Mouse (Mus musculus) hindbrain, embryonic 11.5 days (tissue): ENCODE results near the gene Pde4d. TPM values are rescaled to one million over a fixed set of nuclear protein-coding genes. Genes with fewer than 3 reads are reported as not detected.

Experiments used
- ATAC-seq: fragments of 200-750 bp; cut with Nextera tagmentation; 2 replicates; pipeline ENCODE4 v1.8.0; 2017; ENCODE audit warnings: mild to moderate bottlenecking, moderate TSS enrichment, moderate library complexity; ENCODE audit not compliant: low FRiP score
- DNase-seq: peaks from one replicate; pipeline ENCODE4 v3.0.0-alpha.2; 2015; ENCODE audit warnings: low spot score
- H3K27ac ChIP-seq: fragments of 300-500 bp; sonication (generic); 2 replicates; pipeline ENCODE4 v1.5.1; 2014; ENCODE audit warnings: mild to moderate bottlenecking, low read depth, low read length
- H3K27me3 ChIP-seq: fragments of 300-500 bp; sonication (generic); 2 replicates; pipeline ENCODE4 v1.6.1; 2014; ENCODE audit warnings: mild to moderate bottlenecking, low read length, moderate library complexity, mixed read lengths; ENCODE audit not compliant: control insufficient read depth, insufficient read depth
- H3K36me3 ChIP-seq: fragments of 300-500 bp; sonication (generic); 2 replicates; pipeline ENCODE4 v1.6.1; 2014; ENCODE audit warnings: mild to moderate bottlenecking, low read length, moderate library complexity, mixed read lengths; ENCODE audit not compliant: control insufficient read depth, insufficient read depth
- H3K4me1 ChIP-seq: fragments of 300-500 bp; sonication (generic); replicated peaks from 2 replicates; pipeline ENCODE4 v1.6.1; 2014; ENCODE audit warnings: low read length, mixed read lengths; ENCODE audit not compliant: control insufficient read depth, insufficient read depth
- H3K4me2 ChIP-seq: fragments of 300-500 bp; sonication (generic); replicated peaks from 2 replicates; pipeline ENCODE4 v1.6.1; 2014; ENCODE audit warnings: mild to moderate bottlenecking, low read depth, low read length
- H3K4me3 ChIP-seq: fragments of 300-500 bp; sonication (generic); 2 replicates; pipeline ENCODE4 v1.5.1; 2014; ENCODE audit warnings: low read depth, low read length
- H3K9ac ChIP-seq: fragments of 300-500 bp; sonication (generic); 2 replicates; pipeline ENCODE4 v1.6.1; 2014; ENCODE audit warnings: low read depth, low read length
- H3K9me3 ChIP-seq: fragments of 300-500 bp; sonication (generic); 2 replicates; pipeline ENCODE4 v1.6.1; 2016; ENCODE audit warnings: low read length; ENCODE audit not compliant: control insufficient read depth
- WGBS: fragments of 180-500 bp; shearing (Covaris S2); extraction: QIAGEN DNeasy Blood & Tissue Kit; methylation state at CpG from one replicate; pipeline ENCODE4 v1.1.7; 2014; 5-methylcytosine and 5-hydroxymethylcytosine counted together
- polyA plus RNA-seq: library from polyadenylated mRNA; unstranded; fragments of >200 nt; fragmentation: Nextera tagmentation; extraction: Ambion mirVana; gene quantifications from 2 replicates; pipeline ENCODE4 v1.2.1, GENCODE M21; 2014

Pde4d gene
- polyA plus RNA-seq, 1 experiment from 2014 or later = 18.3 TPM

- DNase-seq (no peak), ATAC-seq (no peak)
- H3K9me3 ChIP-seq = no peaks in the 10 kb centered on the region
- no peak overlapping the region for H3K4me3 ChIP-seq
- WGBS = 52% methylated on average over 7 of the region's 7 CpGs
- no peaks in the 10 kb centered on the region for H3K36me3 ChIP-seq
- H3K27ac ChIP-seq = no peak overlapping the region
- H3K27me3 ChIP-seq = no peaks in the 10 kb centered on the region
- H3K4me2 ChIP-seq = no peak overlapping the region
- no peak overlapping the region for H3K9ac ChIP-seq
- H3K4me1 ChIP-seq = no peaks in the 10 kb centered on the region
Measured at GRCm38 (mm10) chr13:109481446-109481845, 1031.7 kb downstream of the Pde4d start.

GRCm38 (mm10) chr13:109486166-109486565 lies 1036.4 kb downstream of the Pde4d start:
- H3K36me3 ChIP-seq = no peaks in the 10 kb centered on the region
- H3K27ac ChIP-seq = no peak overlapping the region
- no peak overlapping the region for H3K4me3 ChIP-seq
- ATAC-seq (no peak), DNase-seq (no peak)
- H3K9ac ChIP-seq = no peak overlapping the region
- WGBS = 60% methylated on average over 6 of the region's 6 CpGs
- H3K27me3 ChIP-seq = no peaks in the 10 kb centered on the region
- H3K4me1 ChIP-seq = no peaks in the 10 kb centered on the region
- no peak overlapping the region for H3K4me2 ChIP-seq
- no peaks in the 10 kb centered on the region for H3K9me3 ChIP-seq

GRCm38 (mm10) chr13:109487378-109487777 lies 1037.6 kb downstream of the Pde4d start:
- Histone ChIP-seq H3K4me3 (no peak overlapping the region), H3K9me3 (no peaks in the 10 kb centered on the region), H3K9ac (no peak overlapping the region), H3K36me3 (no peaks in the 10 kb centered on the region), H3K4me1 (no peaks in the 10 kb centered on the region), H3K27me3 (no peaks in the 10 kb centered on the region), H3K4me2 (no peak overlapping the region), H3K27ac (no peak overlapping the region)
- no peak for ATAC-seq
- no peak for DNase-seq
- 59% methylated on average over 2 of the region's 2 CpGs for WGBS

- DNase-seq (peak; percentile 23), ATAC-seq (peak; percentile 78)
- H3K36me3 ChIP-seq = no peaks in the 10 kb centered on the region
- no peak overlapping the region for H3K4me2 ChIP-seq
- 0 out of 2 replicates have a peak overlapping the region, but pooled peaks have one; percentile 10 for H3K27ac ChIP-seq
- 43% methylated on average over 2 of the region's 2 CpGs for WGBS
- no peak overlapping the region for H3K9ac ChIP-seq
- no peak overlapping the region for H3K4me3 ChIP-seq
- no peaks in the 10 kb centered on the region for H3K27me3 ChIP-seq
- H3K9me3 ChIP-seq = no peaks in the 10 kb centered on the region
- H3K4me1 ChIP-seq = no peaks in the 10 kb centered on the region
Measured at GRCm38 (mm10) chr13:109490853-109491252, 1041.1 kb downstream of the Pde4d start.

DNA sequence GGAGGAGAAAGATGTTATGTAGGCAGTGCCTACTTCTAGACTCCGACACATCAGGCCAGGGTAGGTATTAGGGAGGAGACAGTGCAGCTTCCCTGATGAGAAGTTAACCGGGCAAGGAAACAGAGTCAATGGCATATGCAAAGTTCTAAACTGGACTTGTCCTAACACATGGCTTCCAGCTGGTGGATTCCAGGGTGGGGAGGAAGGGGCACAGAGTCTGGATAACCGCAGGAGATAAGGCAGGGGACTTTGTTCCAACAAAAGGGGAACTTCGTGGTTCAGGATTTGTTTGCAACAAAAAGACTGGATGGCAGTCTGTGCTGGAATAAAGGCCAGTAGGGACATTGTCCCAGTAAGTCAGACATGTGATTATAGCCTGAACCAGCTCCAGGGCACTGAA lies 1042.1 kb downstream of the Pde4d start:
- H3K27me3 ChIP-seq = no peaks in the 10 kb centered on the region
- no peak overlapping the region for H3K27ac ChIP-seq
- H3K9me3 ChIP-seq = no peaks in the 10 kb centered on the region
- H3K4me2 ChIP-seq = no peak overlapping the region
- H3K9ac ChIP-seq = no peak overlapping the region
- H3K4me1 ChIP-seq = no peaks in the 10 kb centered on the region
- no peaks in the 10 kb centered on the region for H3K36me3 ChIP-seq
- DNase-seq = no peak
- no peak; the same call in 1 of the 2 replicates for ATAC-seq
- H3K4me3 ChIP-seq = no peak overlapping the region
- 45% methylated on average over 4 of the region's 4 CpGs for WGBS

DNA sequence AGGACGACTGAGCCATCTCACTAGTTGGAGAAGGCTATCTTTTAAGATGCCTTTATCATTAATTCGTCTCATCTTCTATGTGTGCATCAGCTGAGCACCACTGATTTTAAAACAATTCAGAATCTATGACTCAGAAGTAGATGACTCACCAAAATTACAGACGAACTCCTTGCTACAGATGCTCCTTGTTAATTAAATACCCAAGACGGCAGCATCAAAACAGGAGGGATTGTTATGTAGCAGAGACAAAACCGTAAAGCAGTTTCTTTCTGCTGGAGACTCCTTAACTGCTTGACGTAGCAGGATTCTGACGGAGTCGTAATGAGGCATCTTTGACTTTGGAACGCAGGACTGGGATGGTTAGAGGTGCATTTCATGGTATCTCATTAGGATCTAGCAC lies 1050.6 kb downstream of the Pde4d start:
- DNase-seq = no peak
- Histone ChIP-seq H3K27me3 (no peaks in the 10 kb centered on the region), H3K9me3 (no peaks in the 10 kb centered on the region), H3K9ac (no peak overlapping the region), H3K4me1 (no peaks in the 10 kb centered on the region), H3K27ac (no peak overlapping the region), H3K4me2 (no peak overlapping the region), H3K36me3 (no peaks in the 10 kb centered on the region), H3K4me3 (no peak overlapping the region)
- no peak for ATAC-seq
- WGBS = 92% methylated on average over 9 of the region's 9 CpGs

GRCm38 (mm10) chr13:109502796-109503195 lies 1053.0 kb downstream of the Pde4d start:
- Histone ChIP-seq H3K27ac (no peak overlapping the region), H3K9me3 (no peaks in the 10 kb centered on the region), H3K4me1 (no peaks in the 10 kb centered on the region), H3K27me3 (no peaks in the 10 kb centered on the region), H3K36me3 (no peaks in the 10 kb centered on the region), H3K4me3 (no peak overlapping the region), H3K9ac (no peak overlapping the region), H3K4me2 (no peak overlapping the region)
- DNase-seq (no peak), ATAC-seq (no peak)
- 90% methylated on average over 7 of the region's 7 CpGs for WGBS

DNA sequence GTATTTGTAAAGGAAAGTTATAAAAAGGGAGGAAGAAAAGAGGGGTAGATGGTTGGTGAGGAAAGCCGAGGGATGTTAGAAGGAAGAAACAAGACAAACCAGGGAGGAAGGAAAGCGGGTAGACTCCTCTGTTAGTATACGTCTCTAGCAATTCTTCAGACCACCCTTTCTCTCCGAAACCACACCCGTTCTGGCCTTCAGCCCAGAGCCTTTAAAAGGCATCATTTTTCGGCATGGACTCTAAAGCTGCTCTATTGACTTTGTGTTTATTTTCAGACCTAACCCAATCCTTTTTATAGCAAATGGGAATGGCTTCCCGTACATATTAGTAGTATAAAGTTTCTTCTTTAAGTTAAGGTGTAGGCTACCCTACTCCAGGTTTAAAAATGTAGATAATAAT lies 1057.0 kb downstream of the Pde4d start:
- H3K27me3 ChIP-seq = no peaks in the 10 kb centered on the region
- no peaks in the 10 kb centered on the region for H3K4me1 ChIP-seq
- ATAC-seq (no peak), DNase-seq (no peak)
- H3K36me3 ChIP-seq = no peaks in the 10 kb centered on the region
- H3K4me2 ChIP-seq = no peak overlapping the region
- no peak overlapping the region for H3K4me3 ChIP-seq
- H3K9ac ChIP-seq = no peak overlapping the region
- no peak overlapping the region for H3K27ac ChIP-seq
- H3K9me3 ChIP-seq = no peaks in the 10 kb centered on the region
- 91% methylated on average over 7 of the region's 7 CpGs for WGBS

DNA sequence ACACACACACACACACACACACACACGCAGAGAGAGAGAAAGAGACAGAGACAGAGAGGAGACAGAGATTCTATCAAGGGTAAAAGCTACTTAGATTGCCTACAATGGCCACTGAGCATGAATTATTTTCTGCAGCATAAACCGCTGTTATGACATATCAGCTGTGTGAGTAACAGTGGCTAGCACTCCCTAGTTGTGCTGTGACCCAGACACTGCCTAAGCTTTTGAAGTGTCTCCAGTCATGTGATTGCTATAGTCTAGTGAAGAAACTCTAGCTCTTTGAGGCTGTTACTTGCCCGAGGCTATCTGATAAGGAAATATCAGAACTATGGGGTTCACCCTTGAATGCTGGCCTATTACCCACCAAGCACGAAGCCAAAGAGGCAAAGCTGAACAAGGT lies 1058.7 kb downstream of the Pde4d start:
- Histone ChIP-seq H3K27me3 (no peaks in the 10 kb centered on the region), H3K9ac (no peak overlapping the region), H3K4me2 (no peak overlapping the region), H3K9me3 (no peaks in the 10 kb centered on the region), H3K27ac (no peak overlapping the region), H3K36me3 (no peaks in the 10 kb centered on the region), H3K4me3 (no peak overlapping the region), H3K4me1 (no peaks in the 10 kb centered on the region)
- 86% methylated on average over 4 of the region's 4 CpGs for WGBS
- no peak for DNase-seq
- ATAC-seq = no peak
